Mouse (Mus musculus) liver, adult 2 months (tissue): ENCODE data around the gene Caml. TPM values are rescaled to one million over a fixed set of nuclear protein-coding genes. Genes with fewer than 3 reads are reported as not detected.
"Not testable (repeated sequence)": the region's sequence is repeated elsewhere in the genome, so short reads cannot be mapped to it uniquely, and the experiment has no call there.

Experiments used
- DNase-seq: peaks from one replicate; pipeline ENCODE4 v3.0.0-alpha.2; 2011; ENCODE audit warnings: low read depth, low spot score; ENCODE audit errors: extremely low read depth
- H3K27ac ChIP-seq: fragments of 200-500 bp; replicated peaks from 2 replicates; pipeline ENCODE4 v1.5.1; 2012; ENCODE audit warnings: low read depth, mild to moderate bottlenecking, control low read depth, inconsistent platforms, low read length; ENCODE audit not compliant: insufficient read depth
- H3K27me3 ChIP-seq: fragments of 200-500 bp; 2 replicates; pipeline ENCODE4 v1.6.1; 2012; ENCODE audit warnings: mild to moderate bottlenecking, moderate library complexity, low read length, inconsistent platforms; ENCODE audit not compliant: control insufficient read depth, insufficient read depth
- H3K36me3 ChIP-seq: fragments of 200-500 bp; 2 replicates; pipeline ENCODE4 v1.6.1; 2012; ENCODE audit warnings: low read length, inconsistent platforms; ENCODE audit not compliant: control insufficient read depth, insufficient read depth
- H3K4me1 ChIP-seq: fragments of 200-500 bp; 2 replicates; pipeline ENCODE4 v1.6.1; 2011; ENCODE audit warnings: low read length; ENCODE audit not compliant: control insufficient read depth, insufficient read depth
- H3K4me3 ChIP-seq: fragments of 200-500 bp; 2 replicates; pipeline ENCODE4 v1.5.1; 2011; ENCODE audit warnings: low read depth, mild to moderate bottlenecking, control low read depth, low read length, moderate library complexity; ENCODE audit not compliant: insufficient read depth
- H3K79me2 ChIP-seq: fragments of 200-500 bp; 2 replicates; pipeline ENCODE4 v1.6.1; 2012; ENCODE audit warnings: inconsistent platforms, mild to moderate bottlenecking, low read length, moderate library complexity; ENCODE audit not compliant: control insufficient read depth, insufficient read depth
- H3K9ac ChIP-seq: fragments of 200-500 bp; 2 replicates; pipeline ENCODE4 v1.6.1; 2012; ENCODE audit warnings: low read depth, mild to moderate bottlenecking, control low read depth, inconsistent platforms, low read length
- CTCF ChIP-seq: fragments of 200-500 bp; IDR thresholded peaks from 2 replicates; pipeline ENCODE4 v1.5.1; 2011; ENCODE audit warnings: low read depth, low read length, control low read depth
- POLR2A ChIP-seq: fragments of 200-500 bp; IDR thresholded peaks from 2 replicates; pipeline ENCODE4 v1.6.1; 2011; ENCODE audit warnings: low read length, control low read depth; ENCODE audit not compliant: insufficient read depth; ENCODE audit errors: extremely low read depth
- WGBS: fragments of 180-500 bp; shearing (Covaris S2); methylation state at CpG from one replicate; pipeline ENCODE4 v1.1.7; 2018; 5-methylcytosine and 5-hydroxymethylcytosine counted together
- polyA plus RNA-seq: library from polyadenylated mRNA; depleted of rRNA; stranded (reverse); fragments of >200 nt; gene quantifications from 2 replicates; pipeline ENCODE4 v1.2.3, GENCODE M21; 2012; rRNA removed
- total RNA-seq: library from RNA; depleted of rRNA; stranded (reverse); fragments of >200 nt; gene quantifications from 2 replicates; pipeline ENCODE4 v1.2.3, GENCODE M21; 2014; rRNA removed

Gene Caml
- total RNA-seq, result 27.1 and 33.4 TPM in 2 replicates
- 13.4 and 14.6 TPM in 2 replicates for polyA plus RNA-seq

DNA sequence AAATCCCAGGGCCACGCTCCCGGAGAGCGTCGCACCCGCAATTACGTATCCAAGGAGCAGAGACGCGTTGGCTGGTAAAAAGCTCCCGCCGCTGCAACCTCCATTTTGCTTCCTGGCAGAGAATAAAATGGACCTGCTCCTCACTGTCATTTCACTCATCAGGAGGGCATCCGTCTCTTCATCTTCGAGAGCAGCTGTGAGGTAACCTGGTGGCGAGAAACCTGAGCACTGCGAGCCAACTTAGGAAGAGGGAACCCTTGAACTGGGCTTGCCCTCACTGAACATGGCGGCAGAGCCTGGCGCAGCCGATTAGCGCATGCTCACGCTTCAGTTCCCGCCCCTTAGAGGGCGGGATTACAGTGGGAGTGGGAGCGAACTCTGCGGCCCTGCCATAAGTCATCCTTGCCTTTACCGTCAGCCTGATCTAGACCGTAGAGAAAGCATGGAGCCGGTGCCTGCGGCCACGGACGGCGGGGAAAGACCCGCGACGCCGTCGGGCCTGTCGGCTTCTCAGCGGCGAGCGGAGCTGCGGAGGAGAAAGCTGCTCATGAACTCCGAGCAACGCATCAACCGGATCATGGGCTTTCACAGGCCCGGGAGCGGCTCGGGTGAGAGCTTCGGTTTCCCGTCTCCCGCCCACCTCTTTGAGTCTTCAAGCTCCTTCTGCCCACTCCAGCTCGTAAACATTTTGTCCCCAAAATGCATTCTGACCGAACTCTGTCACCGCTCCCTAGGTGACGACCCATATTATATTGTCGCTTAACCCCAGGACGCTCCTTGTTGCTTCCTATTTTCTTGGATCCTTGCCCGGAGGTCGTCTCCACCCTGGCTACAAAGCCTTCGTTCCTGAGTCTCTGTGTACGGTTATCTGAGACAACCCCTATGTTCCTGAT is at the start of gene Caml:
Gene Caml (plus strand): TSS at position 357 of the 893 bp plus-strand sequence.
- under 1% methylated on average over 59 of the region's 59 CpGs for WGBS
- H3K4me3 ChIP-seq, result peak within 1 kb of the TSS; percentile 81
- DNase-seq, result peak; percentile 82
- H3K4me1 ChIP-seq, result peaks cover 9% of the 10 kb centered on the region
- H3K9ac ChIP-seq, result peak within 1 kb of the TSS; percentile 77
- H3K36me3 ChIP-seq, result peaks cover 6% of the 10 kb centered on the region; the same call in 1 of the 2 replicates
- TF ChIP-seq CTCF (no peak), POLR2A (peak; percentile 47; the same call in 1 of the 2 replicates)
- no peaks in the 10 kb centered on the region for H3K27me3 ChIP-seq
- H3K27ac ChIP-seq, result peak within 1 kb of the TSS; percentile 67
- H3K79me2 ChIP-seq, result peaks cover 14% of the 10 kb centered on the region; the same call in 1 of the 2 replicates

DNA sequence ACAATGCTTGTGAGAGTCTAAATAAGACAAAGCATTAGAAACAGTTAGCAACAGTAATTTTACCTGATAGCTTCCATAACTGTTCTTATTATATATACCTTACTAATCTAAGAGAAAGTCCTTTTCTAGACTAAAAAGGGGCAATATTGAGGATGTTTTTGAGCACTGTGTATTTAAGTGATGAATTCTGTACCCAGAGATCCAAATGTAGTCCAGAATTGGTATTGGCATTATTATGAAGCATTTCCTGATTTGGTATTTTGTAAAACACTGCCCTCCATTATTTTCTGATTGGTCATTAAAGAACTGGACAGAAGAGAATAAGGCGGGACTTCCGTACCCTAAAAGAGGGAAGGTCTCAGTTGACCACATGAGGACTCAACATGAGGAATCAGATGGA is 49.4 kb upstream of the Caml start, which contains the start of gene Tmed9:
Gene Tmed9 (plus strand): TSS at position 301 of the 400 bp plus-strand sequence.
- no peaks in the 10 kb centered on the region for H3K27me3 ChIP-seq
- 99% methylated on average over 2 of the region's 2 CpGs for WGBS
- no peak for TF ChIP-seq CTCF
- no peak for TF ChIP-seq POLR2A
- no peak within 1 kb of the TSS for H3K9ac ChIP-seq
- H3K27ac ChIP-seq, result no peak within 1 kb of the TSS
- H3K4me3 ChIP-seq, result no peak within 1 kb of the TSS
- DNase-seq, result no peak
- H3K4me1 ChIP-seq, result peaks cover 6% of the 10 kb centered on the region
- peaks cover 18% of the 10 kb centered on the region; the same call in 1 of the 2 replicates for H3K79me2 ChIP-seq
- H3K36me3 ChIP-seq, result no peaks in the 10 kb centered on the region

DNA sequence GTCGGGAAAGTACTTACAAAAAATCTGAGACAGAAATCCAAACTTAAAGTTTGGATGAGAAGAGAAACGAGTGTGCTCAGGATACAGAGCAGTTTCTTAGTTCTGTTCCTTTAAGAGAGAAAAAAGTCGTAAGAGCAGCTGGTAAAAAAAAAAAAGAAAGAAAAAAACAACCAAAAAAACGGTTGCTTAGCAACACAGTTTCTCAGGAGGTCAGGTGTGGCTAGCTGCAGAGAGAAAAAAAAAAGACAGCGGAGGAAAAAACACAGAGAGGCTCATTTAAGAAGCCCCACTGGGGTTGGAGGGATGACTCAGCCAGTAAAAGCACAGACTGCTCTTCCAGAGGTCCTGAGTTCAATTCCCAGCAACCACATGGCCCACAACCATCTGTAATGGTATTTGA is 48.5 kb upstream of the Caml start:
- no peak for TF ChIP-seq POLR2A
- no peak for TF ChIP-seq CTCF
- H3K36me3 ChIP-seq, result no peaks in the 10 kb centered on the region
- 77% methylated on average over 5 of the region's 5 CpGs for WGBS
- H3K27me3 ChIP-seq, result no peaks in the 10 kb centered on the region
- H3K4me1 ChIP-seq, result peaks cover 6% of the 10 kb centered on the region
- H3K4me3 ChIP-seq, result no peak overlapping the region
- no peak for DNase-seq
- no peak overlapping the region for H3K27ac ChIP-seq
- peaks cover 18% of the 10 kb centered on the region; the same call in 1 of the 2 replicates for H3K79me2 ChIP-seq
- no peak overlapping the region for H3K9ac ChIP-seq

DNA sequence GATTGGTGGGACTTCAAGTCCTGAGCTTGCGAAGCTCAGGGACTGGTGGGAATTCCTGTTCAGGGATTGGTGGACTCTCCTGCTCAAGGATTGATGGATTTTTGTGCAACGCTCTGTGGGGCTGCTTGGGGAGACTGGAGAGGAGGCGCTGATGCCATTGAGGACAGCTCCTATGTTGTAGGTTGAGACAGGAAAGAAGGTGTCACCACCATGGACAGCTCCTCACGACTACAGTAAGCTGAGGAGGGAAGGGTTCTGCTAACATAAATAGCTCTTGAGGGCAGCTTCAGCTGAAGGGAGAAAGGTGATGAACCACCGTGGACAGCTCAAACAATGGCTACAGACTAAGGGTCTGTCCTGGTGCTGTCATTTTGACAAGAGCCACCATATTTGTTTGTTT is 46.9 kb upstream of the Caml start:
- 67% methylated on average over 5 of the region's 5 CpGs for WGBS
- H3K4me1 ChIP-seq, result no peaks in the 10 kb centered on the region
- H3K36me3 ChIP-seq, result no peaks in the 10 kb centered on the region
- no peak overlapping the region for H3K4me3 ChIP-seq
- peaks cover 4% of the 10 kb centered on the region; the same call in 1 of the 2 replicates for H3K79me2 ChIP-seq
- no peak overlapping the region for H3K9ac ChIP-seq
- DNase-seq, result no peak
- no peaks in the 10 kb centered on the region for H3K27me3 ChIP-seq
- TF ChIP-seq CTCF, result no peak
- H3K27ac ChIP-seq, result no peak overlapping the region

DNA sequence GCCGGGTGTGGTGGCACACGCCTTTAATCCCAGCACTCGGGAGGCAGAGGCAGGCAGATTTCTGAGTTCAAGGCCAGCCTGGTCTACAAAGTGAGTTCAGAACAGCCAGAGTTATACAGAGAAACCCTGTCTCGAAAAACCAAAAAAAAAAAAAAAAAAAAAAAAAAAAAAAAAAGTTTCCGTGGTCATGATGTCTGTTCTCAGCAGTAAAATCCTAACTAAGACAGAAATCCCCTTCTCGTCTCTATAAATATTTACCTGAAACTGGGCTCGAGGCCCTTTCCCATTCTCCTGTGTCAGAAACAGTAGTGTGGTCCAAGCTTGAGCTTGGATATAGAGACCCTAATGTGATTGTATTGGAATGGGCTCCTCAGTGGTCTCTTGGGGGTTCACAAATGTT is 45.9 kb upstream of the Caml start:
- H3K79me2 ChIP-seq, H3K4me3 ChIP-seq, H3K27ac ChIP-seq, H3K27me3 ChIP-seq, H3K9ac ChIP-seq, H3K4me1 ChIP-seq, DNase-seq, H3K36me3 ChIP-seq: not testable (repeated sequence)
- 88% methylated on average over 7 of the region's 7 CpGs for WGBS

DNA sequence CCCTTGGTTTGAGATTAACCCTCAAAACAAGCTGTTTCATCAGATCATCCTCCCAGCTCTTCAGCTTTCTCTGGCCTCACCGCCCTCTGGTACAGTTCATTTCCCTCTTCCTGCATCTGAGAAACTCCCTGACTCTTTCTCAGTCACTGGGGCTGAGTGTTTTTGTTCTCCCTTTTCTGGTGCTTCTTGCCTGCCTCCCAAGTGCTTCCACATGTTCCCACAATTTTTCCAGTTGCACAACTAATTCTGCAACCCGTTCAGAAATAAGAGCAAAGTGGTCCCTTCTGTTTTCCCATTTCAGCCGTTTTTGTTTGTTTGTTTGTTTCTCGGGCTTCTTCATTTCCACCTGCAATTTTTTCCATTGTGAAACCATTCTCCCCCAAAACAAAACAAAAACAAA is 44.7 kb upstream of the Caml start:
- no peak overlapping the region for H3K27ac ChIP-seq
- H3K27me3 ChIP-seq, result no peaks in the 10 kb centered on the region
- no peak for TF ChIP-seq POLR2A
- TF ChIP-seq CTCF, result no peak
- no peaks in the 10 kb centered on the region for H3K36me3 ChIP-seq
- 78% methylated on average over 4 of the region's 4 CpGs for WGBS
- no peaks in the 10 kb centered on the region for H3K79me2 ChIP-seq
- no peaks in the 10 kb centered on the region for H3K4me1 ChIP-seq
- no peak for DNase-seq
- no peak overlapping the region for H3K4me3 ChIP-seq
- no peak overlapping the region for H3K9ac ChIP-seq
